Mouse (Mus musculus) cortical plate, adult 2 months (tissue): ENCODE results near the gene Sult2b1.

Experiments
- CTCF ChIP-seq: fragments of 200-500 bp; IDR thresholded peaks from 2 replicates; pipeline ENCODE4 v1.5.1; 2011; ENCODE audit warnings: mild to moderate bottlenecking, control low read depth, low read length; ENCODE audit not compliant: insufficient read depth; ENCODE audit errors: extremely low read depth
- POLR2A ChIP-seq: fragments of 200-500 bp; IDR thresholded peaks from 2 replicates; pipeline ENCODE4 v1.6.1; 2011; ENCODE audit warnings: mild to moderate bottlenecking, low read length, control low read depth; ENCODE audit not compliant: insufficient read depth; ENCODE audit errors: extremely low read depth

DNA sequence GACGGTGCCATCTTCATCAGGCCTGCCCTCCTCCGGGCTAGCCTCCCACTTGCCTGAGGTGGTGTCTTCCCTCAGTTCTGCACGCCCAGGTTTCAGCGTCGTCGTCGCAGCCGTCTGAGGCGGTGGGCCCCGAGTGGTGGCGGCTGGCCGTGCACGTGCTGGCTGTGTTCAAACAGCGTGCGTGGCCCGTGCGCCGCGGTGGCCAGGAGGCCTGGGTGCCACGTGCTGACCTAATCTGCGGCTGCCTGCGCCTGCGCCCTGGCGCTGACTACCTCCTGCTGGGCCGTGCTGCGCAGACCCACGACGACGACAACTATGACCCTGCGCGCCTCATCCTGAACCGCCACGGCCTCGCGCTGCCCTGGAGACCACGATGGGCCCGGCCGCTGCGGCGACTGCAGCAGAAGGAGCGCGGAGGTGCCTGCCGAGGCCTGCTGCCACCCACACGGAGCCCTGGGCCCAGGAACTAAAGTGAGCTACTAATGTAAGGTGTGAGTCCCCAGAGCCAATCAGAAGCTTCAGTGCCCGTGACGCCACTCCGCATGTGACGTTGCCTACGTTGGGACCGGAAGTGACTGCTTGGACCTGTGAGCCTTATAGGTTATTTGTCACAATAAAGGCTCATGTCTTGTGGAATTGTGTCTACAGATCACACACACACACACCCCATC, 90.4 kb downstream of the Sult2b1 start, which contains the start of gene Sec1:
- no peak for TF ChIP-seq CTCF
- TF ChIP-seq POLR2A: no peak
